Mouse (Mus musculus) T-helper 17 cell (primary cell): ENCODE measurements around the gene Eif4ebp2.
"Not testable (repeated sequence)": the region's sequence is repeated elsewhere in the genome, so short reads cannot be mapped to it uniquely, and the experiment has no call there.

Source experiments
- in situ Hi-C, 2 experiments: fragments of 300-600 bp; cut with MboI, MseI; formaldehyde crosslinking; loops; 1 replicate in 1 of 2; 2 replicates in 1 of 2; pipeline ENCODE4 v1.15.1; 2025; ENCODE audit warnings: high pct_unique_total_duplicates in 2 of 2

Eif4ebp2 gene

DNA sequence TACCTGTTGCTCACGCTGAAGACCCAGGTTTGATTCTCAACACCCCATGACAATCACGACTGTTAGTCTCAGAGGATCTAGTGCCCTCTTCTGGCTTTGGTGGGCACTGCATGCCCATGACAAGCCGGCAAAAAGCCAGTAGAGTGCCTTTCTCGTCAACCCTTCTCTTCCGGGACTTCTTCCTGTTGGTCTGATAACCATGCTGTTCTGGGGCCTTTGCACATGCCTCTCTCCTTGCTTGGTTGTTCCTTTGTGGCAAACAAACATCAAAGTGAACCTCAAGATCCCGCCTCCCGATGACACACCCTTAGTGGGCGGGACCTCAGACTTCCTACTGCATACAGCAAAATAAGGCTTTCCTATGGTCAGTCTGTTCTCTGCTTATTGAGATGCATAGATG, 13.8 kb upstream of the Eif4ebp2 start:
- in situ Hi-C loops = no loop called here

DNA sequence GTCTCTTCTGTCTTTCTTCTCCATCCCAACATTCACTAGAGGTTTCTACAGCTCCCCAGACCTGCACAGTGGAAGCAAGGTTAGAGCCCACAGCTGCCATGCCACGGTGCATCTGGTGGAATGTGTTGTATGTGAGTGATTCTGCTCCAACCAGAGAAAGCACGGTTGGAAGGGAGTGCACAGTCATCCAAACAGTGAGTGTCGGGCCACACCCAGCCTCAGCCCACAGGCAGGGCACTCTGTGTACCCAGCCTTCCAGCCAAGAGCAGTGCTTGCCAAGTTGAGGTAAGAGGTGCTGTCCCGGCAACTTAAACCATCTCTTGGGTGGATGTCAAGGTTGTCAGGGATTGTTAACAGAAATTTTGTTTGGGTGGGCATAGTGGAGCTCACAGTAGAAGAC, 12.5 kb upstream of the Eif4ebp2 start:
- in situ Hi-C loops = no loop called here

DNA sequence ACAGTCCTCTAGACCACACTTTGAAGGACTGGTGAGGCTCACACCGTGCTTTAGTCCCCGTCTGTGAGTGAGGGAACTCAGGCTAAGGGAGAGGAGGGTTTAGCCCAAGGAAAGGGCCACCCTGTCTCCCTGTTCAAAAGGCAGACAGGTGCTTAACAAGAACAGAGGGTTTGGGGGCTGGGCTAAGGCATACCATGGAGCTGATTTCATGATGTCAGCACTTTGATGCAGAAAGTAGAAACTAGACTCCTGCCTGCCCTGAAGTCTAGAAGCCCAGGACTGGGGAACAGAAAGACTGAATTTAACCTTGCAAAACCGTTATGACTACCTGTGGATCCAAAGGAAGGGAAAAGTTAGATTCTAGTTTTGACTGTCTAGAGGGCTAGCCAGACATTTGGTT, 4.7 kb upstream of the Eif4ebp2 start:
- in situ Hi-C loops = no loop called here

DNA sequence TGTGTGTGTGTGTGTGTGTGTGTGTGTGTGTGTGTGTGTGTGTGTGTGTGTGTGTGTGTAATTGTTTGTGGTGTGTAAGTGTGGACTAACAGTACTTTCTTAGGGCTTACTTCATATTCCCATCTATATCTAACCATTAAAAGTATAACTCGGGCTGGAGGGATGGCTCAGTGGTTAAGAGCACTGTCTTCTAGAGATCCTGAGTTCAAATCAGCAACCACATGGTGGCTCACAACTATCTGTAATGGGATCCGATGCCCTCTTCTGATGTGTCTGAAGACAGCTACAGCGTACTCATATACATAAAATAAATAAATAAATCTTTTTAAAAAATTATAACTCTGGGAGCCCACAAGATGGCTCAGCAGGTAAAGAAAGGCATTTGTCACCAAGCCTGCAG, 710 bp upstream of the Eif4ebp2 start:
- in situ Hi-C loops = not testable (repeated sequence)

DNA sequence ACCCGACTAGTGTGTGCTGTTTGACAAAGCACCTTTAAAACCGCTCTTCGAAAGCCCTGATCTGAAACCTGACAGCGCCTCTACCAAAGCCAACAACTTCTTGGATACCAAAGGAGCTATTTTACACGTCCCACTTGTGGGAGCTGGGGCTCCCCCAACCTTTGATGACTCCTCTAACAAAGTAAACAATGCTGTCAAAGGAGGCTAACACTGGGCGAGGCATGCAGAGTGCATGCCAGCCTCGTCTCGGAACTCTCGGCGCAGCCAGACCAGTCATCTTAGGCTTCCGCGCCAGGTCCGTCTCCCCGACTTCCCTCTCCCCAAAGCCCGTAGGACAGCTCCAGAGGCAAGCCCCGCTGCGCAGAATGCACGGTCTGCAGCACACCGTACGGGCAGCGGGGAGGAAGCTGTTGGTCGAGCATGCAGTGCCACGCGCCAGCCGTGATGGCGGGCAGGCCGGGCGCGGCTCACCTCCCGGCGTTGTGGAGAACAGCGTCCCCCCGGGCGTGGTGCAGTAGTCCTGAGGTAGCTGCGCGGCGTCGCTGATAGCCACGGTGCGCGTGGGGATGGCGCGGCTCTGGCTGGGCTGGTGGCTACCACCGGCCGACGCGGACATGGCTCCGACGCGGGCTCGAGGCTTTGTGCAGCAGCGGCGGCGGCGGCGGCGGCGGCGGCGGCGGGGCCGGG, 387 bp downstream of the Eif4ebp2 start:
- in situ Hi-C loops = no loop called here

DNA sequence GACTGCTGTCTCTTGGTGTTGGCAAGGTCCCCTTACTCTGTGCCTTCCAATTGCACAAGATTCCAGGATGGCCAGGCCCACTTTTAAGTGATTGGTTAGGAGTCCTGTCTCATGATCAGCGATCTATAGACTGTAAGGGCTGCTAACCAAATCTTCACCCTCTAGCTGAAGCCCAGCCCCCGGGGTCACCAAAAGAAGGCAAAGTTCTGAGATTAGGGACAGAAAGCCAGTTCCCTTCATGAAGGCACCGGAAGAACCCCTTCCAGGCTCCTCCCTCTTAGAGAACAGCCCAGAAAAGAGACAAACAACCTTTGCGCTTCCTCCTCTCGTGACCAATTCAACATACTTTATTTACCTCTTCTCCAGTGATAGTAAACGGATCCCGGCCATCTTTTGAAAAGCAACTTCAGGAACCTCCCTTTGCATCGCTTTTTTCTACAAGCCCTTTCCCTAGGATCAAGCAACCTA, 964 bp downstream of the Eif4ebp2 start:
- in situ Hi-C loops = no loop called here

DNA sequence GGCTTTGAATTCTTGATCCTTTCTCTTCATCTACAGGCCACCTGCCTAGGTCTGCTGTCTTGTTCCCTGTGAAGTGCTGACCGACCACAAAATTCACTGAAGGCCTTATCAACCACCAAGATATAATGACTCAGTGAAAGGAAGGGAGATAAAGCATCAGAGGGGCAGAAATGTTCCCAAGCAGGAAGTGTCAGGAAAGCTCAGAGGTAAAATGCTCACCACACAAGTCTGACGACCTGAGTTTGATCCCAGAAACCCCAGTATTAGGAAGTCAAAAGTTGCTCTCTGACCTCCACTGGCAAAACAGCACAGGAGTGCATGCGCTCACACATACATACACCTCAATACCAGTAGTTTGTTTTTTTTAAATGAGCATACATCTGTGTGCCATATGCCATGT, 3.6 kb downstream of the Eif4ebp2 start:
- in situ Hi-C loops = loop anchor here in 1 of 2 experiments (10.0 kb wide), 1 partner anchor 1006 kb away; no protein-coding TSS in a partner anchor

DNA sequence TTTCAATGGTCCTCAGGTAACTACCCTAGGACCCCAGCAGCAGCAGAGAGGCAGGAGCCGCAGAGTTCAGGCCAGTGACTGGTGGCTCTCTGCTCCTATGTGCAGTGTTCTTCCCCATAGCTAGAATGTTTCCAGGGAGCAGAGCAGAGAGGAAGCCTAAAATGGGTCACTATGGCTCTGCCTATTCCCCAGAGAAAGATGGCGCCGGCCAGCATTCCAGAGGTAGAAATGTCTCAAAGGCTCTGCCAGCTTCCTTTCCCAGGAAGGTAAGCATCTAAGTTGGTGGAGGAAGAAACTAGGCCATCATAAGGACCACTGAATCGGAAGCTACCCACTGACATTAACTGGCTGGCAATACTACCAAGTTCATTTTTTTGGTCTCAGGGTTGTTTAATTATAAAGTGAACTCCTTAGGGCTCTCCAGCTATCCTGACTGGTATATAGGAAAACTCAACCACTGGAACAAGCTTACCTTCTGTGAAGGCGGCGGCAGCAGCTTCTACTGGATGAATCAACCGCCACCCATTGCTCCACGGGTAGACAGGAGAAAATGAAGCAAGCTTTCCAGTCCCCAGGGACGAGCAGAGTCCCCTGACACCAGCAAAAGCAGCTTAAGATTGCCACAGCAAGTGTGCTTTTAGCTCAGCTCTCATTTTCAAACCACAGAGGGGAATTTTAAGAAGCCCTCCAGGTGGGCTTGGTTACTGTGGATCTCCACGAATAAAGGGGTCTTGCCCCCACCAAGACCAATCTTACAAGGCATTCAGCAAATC, 4.7 kb downstream of the Eif4ebp2 start:
- in situ Hi-C loops = loop anchor here in 1 of 2 experiments (10.0 kb wide), 1 partner anchor 1007 kb away; no protein-coding TSS in a partner anchor

DNA sequence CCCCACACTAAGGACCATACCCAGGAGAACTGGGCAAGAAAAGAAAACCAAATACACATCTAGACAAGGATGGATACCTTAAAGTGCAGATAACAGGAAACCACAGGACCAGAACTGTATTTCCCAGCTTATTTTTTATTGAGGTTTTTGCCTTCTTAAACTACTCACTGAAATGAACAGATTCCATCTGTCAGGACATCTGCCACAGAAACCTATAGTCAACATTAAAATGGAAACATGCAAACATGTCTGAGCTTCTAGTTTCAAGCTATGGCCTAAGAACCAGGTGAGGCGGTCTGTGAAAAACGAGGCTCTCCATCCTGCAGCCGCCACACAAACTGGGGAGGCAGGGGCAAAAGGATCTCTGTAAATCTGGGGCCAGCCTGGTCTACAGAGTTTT, 7.4 kb downstream of the Eif4ebp2 start:
- in situ Hi-C loops = loop anchor here in 1 of 2 experiments (10.0 kb wide), 1 partner anchor 1010 kb away; no protein-coding TSS in a partner anchor

DNA sequence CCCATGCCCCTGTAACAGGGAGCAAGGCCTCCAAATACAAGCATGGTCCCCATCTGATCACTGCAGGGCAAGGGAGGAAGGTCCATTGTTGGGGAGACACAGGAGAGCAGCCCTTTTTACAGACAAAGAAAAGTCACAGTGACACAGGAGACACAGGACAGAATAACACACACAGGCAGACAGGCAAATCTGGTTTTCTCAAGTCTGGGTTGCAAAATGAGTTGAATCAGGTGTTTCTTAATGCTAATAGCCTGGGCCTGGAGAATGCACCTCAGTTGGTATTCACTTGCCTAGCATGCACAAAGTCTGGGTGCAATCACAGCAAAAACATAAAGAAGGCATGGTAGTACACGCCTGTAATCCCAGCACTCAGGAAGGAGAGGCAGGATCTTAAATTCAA, 8.6 kb downstream of the Eif4ebp2 start:
- in situ Hi-C loops = loop anchor here in 1 of 2 experiments (10.0 kb wide), 1 partner anchor 1011 kb away; no protein-coding TSS in a partner anchor

DNA sequence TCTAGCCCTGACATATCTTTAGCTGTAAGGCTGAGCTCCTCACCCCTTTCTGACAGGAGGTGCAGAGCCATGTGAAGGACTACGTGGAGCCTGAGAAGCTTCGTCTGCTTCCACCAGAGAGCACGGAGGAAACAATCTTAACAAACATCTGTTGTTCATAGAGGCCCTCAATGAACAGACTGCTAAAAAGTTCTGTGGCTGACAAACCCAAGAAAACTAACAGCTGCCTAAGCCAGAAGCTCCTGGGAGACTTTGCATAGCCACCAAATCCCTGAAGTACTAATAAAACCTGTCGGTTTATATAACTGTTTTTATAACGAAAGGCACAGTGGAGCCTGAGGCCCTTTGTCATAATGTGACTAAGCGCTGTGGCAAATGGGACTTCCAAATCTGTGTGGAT, 9.0 kb downstream of the Eif4ebp2 start:
- in situ Hi-C loops = loop anchor here in 1 of 2 experiments (10.0 kb wide), 1 partner anchor 1011 kb away; no protein-coding TSS in a partner anchor

DNA sequence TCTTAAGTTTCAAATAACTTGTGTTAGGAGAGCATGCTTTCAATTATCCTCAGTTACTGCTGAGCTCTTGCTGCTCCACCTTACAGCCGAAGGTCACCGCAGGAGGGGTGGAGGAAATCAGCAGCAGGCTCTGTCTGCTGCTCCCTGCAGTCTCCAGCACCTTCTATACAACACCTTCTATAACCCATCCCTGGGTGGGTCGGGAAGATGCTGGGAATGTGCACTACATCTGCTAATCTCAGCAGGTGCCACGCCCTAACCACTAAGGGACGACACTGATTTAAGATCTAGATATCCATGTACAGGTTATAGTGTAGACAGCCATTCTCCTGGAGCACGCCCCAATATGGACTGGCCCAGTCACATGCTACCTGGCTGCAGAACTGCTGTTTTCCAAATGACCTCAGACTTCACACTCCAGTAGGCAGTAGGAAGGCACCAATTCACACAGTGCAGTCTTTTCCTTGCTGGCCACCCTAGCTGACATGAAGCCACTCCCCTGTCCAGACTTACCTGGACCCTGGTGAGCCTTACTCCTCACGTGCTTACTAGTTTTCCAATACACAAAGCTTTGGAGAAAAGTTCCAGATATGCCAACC, 12.2 kb downstream of the Eif4ebp2 start:
- in situ Hi-C loops = loop anchor here in 1 of 2 experiments (10.0 kb wide), 1 partner anchor 1014 kb away; no protein-coding TSS in a partner anchor

DNA sequence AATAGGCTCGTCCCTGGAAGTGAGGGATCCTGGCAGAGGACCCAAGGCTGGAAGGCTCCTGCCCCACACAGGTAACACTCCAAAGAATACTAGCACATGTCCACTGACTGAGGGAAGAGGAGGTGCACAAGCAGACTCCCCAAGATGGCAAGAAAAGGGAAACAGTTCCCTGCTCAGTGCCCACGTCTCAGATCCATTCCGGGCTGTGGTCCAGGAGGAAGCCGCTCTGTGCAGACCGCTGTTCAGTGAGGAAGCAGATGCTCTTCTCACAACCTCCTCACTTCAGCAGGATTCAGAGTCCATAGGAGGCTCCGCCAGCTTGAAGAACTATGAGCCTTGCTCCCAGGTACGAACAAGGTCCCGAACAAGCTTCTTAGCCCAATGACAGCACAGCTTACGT, 21.1 kb downstream of the Eif4ebp2 start:
- in situ Hi-C loops = no loop called here

DNA sequence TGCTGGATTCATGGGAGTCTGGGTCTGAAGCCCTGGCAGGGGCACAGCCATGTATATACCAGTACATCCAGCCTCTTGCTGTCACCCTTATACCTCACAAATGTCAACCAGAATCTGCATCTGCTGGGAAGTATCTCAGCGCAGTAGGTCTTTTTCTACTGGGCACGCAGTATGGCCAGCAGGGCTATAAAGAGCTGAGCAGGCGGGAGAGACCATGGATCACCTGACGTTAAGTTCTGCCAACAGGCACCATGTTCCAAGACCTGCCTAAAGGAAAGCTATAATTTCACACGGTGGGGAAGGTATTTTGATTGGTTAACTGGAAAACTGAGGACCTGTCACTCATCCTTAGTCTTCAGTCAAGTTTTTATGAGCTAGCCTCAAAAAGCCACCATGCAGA, 23.4 kb downstream of the Eif4ebp2 start:
- in situ Hi-C loops = no loop called here

DNA sequence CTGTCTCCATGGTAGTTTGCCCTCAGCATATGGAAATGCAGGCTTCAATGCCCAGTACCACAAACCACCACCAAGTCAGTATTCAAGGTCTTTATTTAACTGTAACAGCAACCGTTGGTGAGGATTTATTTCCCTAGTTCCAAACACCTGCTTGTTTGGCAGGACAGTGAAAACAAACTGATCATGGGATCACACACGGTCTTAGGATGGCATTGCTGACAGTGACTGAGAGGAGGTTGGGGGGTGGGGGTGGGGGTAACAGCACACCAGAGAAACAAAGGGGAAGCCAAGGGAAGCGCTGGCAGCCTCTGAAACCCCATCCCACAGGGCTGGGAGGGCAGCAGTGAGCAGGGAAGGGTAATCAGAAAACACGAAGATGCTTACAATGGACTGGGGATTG, 24.0 kb downstream of the Eif4ebp2 start:
- in situ Hi-C loops = no loop called here

DNA sequence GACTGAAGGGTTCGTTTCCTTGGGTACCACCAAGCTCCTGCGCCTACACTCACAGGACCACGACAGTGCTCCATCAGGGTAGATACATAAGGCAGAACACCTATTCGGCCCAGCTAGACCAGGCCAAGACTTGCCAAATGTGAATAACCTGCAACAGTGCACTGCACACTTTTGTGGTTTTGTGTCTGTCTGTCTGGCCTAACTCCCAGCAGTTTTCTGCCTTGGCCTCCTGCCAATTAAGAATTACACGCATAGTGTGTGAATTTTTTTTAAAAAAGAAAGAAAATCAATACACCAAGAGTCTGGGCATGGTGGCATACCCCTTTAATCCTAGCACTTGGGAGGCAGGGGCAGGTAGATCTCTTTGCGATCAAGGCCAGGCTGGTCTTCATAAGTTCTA, 24.5 kb downstream of the Eif4ebp2 start:
- in situ Hi-C loops = no loop called here

DNA sequence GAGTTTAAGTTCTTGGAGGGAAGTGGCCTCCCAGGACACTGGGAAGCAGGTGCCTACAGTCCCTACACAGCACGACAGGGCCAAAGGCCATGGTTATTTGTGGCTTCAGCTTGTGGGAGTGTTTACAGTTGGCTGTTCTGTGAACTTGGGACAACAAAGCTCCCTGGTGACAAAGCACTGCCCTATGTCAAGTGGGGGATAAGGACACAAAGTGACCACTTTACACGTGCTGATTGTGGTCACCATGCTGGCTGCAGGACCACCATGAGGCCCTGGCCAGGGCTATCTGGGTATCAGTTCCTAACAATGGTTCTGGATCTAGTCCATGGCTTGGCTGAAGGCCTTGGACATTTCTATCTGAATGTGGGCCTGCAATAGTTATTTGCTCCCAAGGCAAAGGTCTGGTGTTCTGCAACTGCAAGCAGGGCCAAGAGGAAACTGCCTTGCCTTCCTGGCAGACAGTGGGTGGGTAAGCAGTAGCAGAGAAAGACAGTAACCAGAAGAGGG, 26.2 kb downstream of the Eif4ebp2 start:
- in situ Hi-C loops = no loop called here

DNA sequence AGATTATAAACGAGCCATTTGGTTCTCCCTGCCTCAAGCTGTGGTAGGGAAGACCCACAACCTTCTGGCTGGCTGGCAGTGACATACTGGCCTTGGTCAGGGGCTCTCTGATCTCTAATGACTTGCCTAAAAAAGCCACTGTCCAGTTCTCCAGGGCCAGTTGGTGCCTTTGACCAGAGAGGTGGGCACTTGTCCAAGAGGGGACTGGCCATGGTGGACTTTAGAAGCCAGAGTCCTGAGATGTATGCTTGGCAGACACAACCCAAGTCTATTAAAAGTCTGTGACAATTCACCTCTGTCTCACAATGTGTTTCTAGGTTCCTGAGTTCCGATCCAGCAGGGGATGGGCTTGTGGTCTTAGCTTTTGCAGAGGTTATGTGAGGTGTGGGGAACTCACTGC, 27.4 kb downstream of the Eif4ebp2 start:
- in situ Hi-C loops = no loop called here

DNA sequence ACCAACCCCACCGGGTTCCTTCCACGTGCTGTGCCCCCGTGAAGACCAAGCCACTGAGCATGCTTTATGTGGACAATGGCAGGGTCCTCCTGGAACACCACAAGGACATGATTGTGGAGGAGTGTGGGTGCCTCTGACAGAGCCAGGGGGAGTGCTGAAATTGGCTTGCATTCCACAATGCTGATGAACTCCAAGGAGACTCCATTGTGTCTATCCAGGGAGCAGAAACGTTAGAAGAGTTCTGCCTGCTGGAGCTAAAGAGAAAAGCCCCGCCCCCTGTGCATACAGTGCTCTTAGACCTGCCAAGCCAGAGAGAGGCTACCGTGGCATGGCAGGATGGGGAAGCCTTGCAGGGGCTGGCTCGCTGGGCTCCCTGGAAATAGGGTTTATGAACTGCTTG, 28.0 kb downstream of the Eif4ebp2 start:
- in situ Hi-C loops = no loop called here

DNA sequence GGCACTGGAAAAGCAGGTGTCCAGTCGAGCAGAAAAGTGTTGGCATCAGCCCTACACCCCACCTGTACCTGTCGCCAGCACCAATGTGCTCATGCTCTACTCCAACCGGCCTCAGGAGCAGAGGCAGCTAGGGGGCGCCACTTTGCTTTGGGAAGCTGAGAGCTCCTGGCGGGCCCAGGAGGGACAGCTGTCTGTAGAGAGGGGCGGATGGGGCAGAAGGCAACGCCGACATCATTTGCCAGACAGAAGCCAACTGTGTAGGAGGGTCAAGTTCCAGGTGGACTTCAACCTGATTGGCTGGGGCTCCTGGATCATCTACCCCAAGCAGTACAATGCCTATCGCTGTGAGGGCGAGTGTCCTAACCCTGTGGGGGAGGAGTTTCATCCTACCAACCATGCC, 29.2 kb downstream of the Eif4ebp2 start:
- in situ Hi-C loops = no loop called here

DNA sequence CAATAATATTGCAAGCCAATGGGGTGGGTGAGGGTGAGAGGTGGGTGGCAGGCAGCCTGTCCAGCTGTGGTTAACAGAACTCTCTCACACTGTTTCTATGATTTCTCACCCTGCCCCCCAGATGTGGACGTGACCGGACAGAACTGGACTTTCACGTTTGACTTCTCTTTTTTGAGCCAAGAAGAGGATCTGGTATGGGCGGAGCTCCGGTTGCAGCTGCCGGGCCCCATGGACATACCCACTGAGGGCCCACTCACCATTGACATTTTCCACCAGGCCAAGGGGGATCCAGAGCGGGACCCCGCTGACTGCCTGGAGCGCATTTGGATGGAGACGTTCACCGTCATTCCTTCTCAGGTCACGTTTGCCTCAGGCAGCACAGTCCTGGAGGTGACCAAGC, 29.6 kb downstream of the Eif4ebp2 start:
- in situ Hi-C loops = no loop called here

DNA sequence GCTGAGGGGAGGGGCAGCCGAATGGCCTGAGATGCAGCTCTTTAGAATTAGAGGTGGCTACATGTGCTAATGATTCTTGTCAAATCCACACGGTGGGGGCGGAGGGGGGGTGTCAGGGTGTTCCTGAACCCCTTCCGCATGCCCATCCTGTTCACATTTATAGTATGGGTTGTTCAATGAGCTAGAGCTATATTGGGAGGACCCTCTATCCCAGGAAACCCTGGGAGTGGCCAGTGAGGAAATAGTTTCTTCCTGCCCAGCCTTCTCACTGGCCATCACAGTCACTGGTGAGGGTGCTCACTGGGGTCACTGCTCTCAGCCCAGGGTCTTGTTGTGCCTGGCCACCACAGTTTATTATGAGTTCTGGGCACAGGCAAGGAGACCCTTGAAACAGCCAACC, 32.5 kb downstream of the Eif4ebp2 start:
- in situ Hi-C loops = no loop called here
